Comparison of ENCODE assay signal across 29 mouse cellular contexts in genomic region chr16:18169776-18170175, GRCm38 (mm10). TPM values are rescaled to one million over a fixed set of nuclear protein-coding genes. Genes with fewer than 3 reads are reported as not detected.
DNase-seq lines count a peak whose midpoint lies in the region; ATAC-seq lines count a peak whose summit lies in the region.
"Had no signal": no experiment of that assay in that cellular context is flagged by ENCODE, and none has a peak within 500 bp of the region (broad histone marks: within the 10 kb centered on the region; RNA-seq: fewer than 3 reads in every experiment).

No protein-coding gene starts in this region.

- no peak for ATAC-seq in cerebellum, adult (ENCODE audit: insufficient number of reproducible peaks, low FRiP score, low TSS enrichment)
- ATAC-seq: activated CD4-positive, CD25-positive, alpha-beta regulatory T cell, adult 4 months; forebrain, embryonic 15.5 days; hindbrain, embryonic 16.5 days; intestine, embryonic 15.5 days had no signal

- no peaks in the 10 kb centered on the region for H3K36me3 ChIP-seq in embryonic facial prominence, embryonic 10.5 days (replicated peaks)
- H3K36me3 ChIP-seq: embryonic facial prominence, embryonic 13.5 days; forebrain, embryonic 12.5 days; forebrain, embryonic 15.5 days; heart, embryonic 12.5 days; heart, embryonic 15.5 days; hindbrain, embryonic 10.5 days; hindbrain, embryonic 13.5 days; intestine, embryonic 15.5 days had no signal

- H3K27me3 ChIP-seq in embryonic facial prominence, embryonic 10.5 days (replicated peaks; ENCODE audit: low read depth, poor library complexity, severe bottlenecking) = peaks cover 8% of the 10 kb centered on the region; the same call in 1 of the 2 replicates
- H3K27me3 ChIP-seq: embryonic facial prominence, embryonic 13.5 days; forebrain, embryonic 12.5 days; forebrain, embryonic 15.5 days; intestine, embryonic 15.5 days had no signal

- WGBS in embryonic facial prominence, embryonic 10.5 days = 88% methylated on average over 3 of the region's 3 CpGs

- no peak overlapping the region for H3K27ac ChIP-seq in embryonic facial prominence, embryonic 10.5 days (replicated peaks)
- H3K27ac ChIP-seq: embryonic facial prominence, embryonic 13.5 days; forebrain, embryonic 12.5 days; forebrain, embryonic 15.5 days; heart, embryonic 15.5 days; hindbrain, embryonic 10.5 days; hindbrain, embryonic 13.5 days; intestine, embryonic 15.5 days had no signal

- H3K9me3 ChIP-seq in embryonic facial prominence, embryonic 10.5 days = no peaks in the 10 kb centered on the region
- H3K9me3 ChIP-seq: embryonic facial prominence, embryonic 13.5 days; forebrain, embryonic 12.5 days; forebrain, embryonic 15.5 days; heart, embryonic 12.5 days; heart, embryonic 15.5 days; hindbrain, embryonic 10.5 days; hindbrain, embryonic 13.5 days; intestine, embryonic 15.5 days had no signal

- H3K4me1 ChIP-seq in embryonic facial prominence, embryonic 10.5 days = peaks cover 2% of the 10 kb centered on the region

- no peak overlapping the region for H3K4me3 ChIP-seq in embryonic facial prominence, embryonic 10.5 days
- H3K4me3 ChIP-seq: embryonic facial prominence, embryonic 13.5 days; erythroblast, embryonic 14.5 days; forebrain, embryonic 12.5 days; forebrain, embryonic 15.5 days; heart, embryonic 12.5 days; heart, embryonic 15.5 days; hindbrain, embryonic 10.5 days; hindbrain, embryonic 13.5 days; intestine, embryonic 15.5 days had no signal

- DNase-seq in adrenal gland, adult (ENCODE audit: inconsistent age in 2 of 2, low spot score in 1 of 2) = peak; percentile 41 to 46
- no peak for DNase-seq in adrenal gland, adult 18-20 months (ENCODE audit: low spot score in 2 of 2)
- DNase-seq in cerebellum, adult 9-11 months = peak; percentile 15
- peak; percentile 22 for DNase-seq in 416B (ENCODE audit: low read depth)
- DNase-seq in embryonic facial prominence, embryonic 10.5 days (ENCODE audit: low spot score) = no peak
- DNase-seq: adrenal gland, adult 8-10 months; adrenal gland, postnatal 25 days; gastrocnemius, postnatal 25 days; heart, adult 18-20 months; heart, postnatal 10 days; heart, postnatal 36 days; kidney, adult 11 months; kidney, adult 8-10 months had no signal

RNA-seq across cellular contexts. Expression of gene Rtn4r, which starts 42.3 kb away (rescaled TPM):
- total RNA-seq in adrenal gland, adult 18-20 months (2021) = under 1 TPM; 0.20 to 0.26 TPM
- polyA plus RNA-seq in embryonic facial prominence, embryonic 10.5 days (2016; fragmentation: Nextera tagmentation; extraction: Ambion mirVana) = 0.87 and 1.4 TPM in 2 replicates
- total RNA-seq: adrenal gland, postnatal 25 days had no signal
- polyA plus RNA-seq: activated CD4-positive, CD25-positive, alpha-beta regulatory T cell, adult 4 months had no signal

RNA-seq across cellular contexts. Expression of gene Ccdc188, which starts 47.9 kb away (rescaled TPM):
- total RNA-seq in adrenal gland, adult 18-20 months (2021) = not detected
- not detected in 2 replicates for polyA plus RNA-seq in embryonic facial prominence, embryonic 10.5 days (2016; fragmentation: Nextera tagmentation; extraction: Ambion mirVana)
- total RNA-seq: adrenal gland, adult 8-10 months; adrenal gland, postnatal 25 days; common myeloid progenitor, adult 5-6 weeks; ES-E14; gastrocnemius, adult 8-10 months; gastrocnemius, postnatal 25 days; heart, adult 18-20 months; heart, postnatal 10 days; heart, postnatal 36 days had no signal
- polyA plus RNA-seq: activated CD4-positive, CD25-positive, alpha-beta regulatory T cell, adult 4 months; brain, embryonic 14.5 days; embryonic facial prominence, embryonic 13.5 days; erythroblast, embryonic 14.5 days; forebrain, embryonic 12.5 days; forebrain, embryonic 15.5 days; heart, embryonic 15.5 days; hindbrain, embryonic 13.5 days; hindbrain, embryonic 16.5 days; intestine, embryonic 15.5 days had no signal

Comparison
In these comparisons a context has a peak if more than half of its experiments do, and no peak if none do; other contexts are left out.
1. DNase-seq: peak in adrenal gland, adult (2 of 2), cerebellum, adult 9-11 months (single experiment) and 416B (single experiment); none in adrenal gland, adult 18-20 months (0 of 2) and embryonic facial prominence, embryonic 10.5 days (single experiment).